Mouse (Mus musculus): ENCODE measurements around the gene Ccnd3. TPM values are rescaled to one million over a fixed set of nuclear protein-coding genes. Genes with fewer than 3 reads are reported as not detected.

Ccnd3 gene
- polyA plus RNA-seq, 1 experiment = 159 TPM

- H3K27ac ChIP-seq (ENCODE audit: insufficient read depth, low read length) = no peak overlapping the region
- TF ChIP-seq POLR2A (IDR thresholded peaks at IDR 0.05; ENCODE audit: low read depth, low read length) (no peak), CTCF (IDR thresholded peaks at IDR 0.05; ENCODE audit: borderline replicate concordance, insufficient read depth, low read length) (no peak)
- H3K4me3 ChIP-seq (ENCODE audit: insufficient read depth, low read length) = no peak overlapping the region
- peaks cover 11% of the 10 kb centered on the region for H3K4me1 ChIP-seq (ENCODE audit: control insufficient read depth, insufficient read depth, low read length)
These were observed 4.3 kb downstream of the Ccnd3 start for GRCm38 (mm10) chr17:47509031-47509705.

DNA sequence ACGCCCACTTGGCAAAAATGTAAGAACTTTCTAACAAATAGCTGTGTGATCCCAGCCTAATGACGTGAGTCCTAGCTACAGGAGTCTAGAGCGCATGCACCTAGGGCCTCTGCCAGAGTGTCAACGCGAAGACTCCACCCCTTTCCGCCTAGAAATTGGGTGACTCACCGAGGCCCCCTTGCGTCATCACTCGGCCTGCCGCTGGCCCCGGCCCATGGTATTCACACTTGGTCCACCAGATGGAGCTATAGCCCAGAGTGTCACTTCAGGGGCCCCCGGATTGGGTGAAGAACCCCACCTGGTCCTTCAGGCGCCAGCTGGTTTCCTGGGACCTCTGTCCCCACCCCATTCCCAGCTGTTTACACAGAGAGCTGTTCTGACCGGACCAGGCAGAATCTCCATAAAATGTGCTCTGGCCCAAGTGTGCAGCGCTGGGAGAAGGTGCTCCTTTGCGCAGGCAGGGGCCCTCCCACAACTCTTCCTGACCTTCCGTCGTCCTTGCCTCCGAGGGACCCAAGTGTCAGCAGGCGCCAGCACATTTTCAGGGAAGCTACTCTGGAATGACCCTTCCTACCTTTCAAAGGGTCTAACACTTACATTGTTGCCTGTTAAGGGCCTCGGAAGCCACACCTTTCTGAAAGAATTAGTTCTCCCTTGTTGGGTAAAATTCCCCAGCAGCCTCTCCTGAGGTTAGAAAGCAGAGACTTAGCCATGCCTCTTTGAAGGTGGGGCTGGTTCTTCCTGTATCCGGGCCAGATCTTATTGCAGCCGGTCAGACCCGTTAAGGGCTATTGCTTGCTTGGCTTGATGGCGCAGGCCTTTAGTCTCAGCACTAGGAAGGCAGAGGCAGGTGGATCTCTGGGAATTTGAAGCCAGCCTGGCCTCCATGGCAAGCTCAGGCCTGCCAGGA is 6.5 kb downstream of the Ccnd3 start:
- Histone ChIP-seq H3K27ac (ENCODE audit: insufficient read depth, low read length) (peak overlapping the region; percentile 4; the same call in 1 of the 2 replicates), H3K4me3 (ENCODE audit: insufficient read depth, low read length) (no peak overlapping the region), H3K4me1 (ENCODE audit: control insufficient read depth, insufficient read depth, low read length) (peaks cover 4% of the 10 kb centered on the region)
- TF ChIP-seq CTCF (IDR thresholded peaks at IDR 0.05; ENCODE audit: borderline replicate concordance, insufficient read depth, low read length) (peak; percentile 59), POLR2A (IDR thresholded peaks at IDR 0.05; ENCODE audit: low read depth, low read length) (no peak; the same call in 1 of the 2 replicates)

- H3K4me3 ChIP-seq (ENCODE audit: insufficient read depth, low read length) = no peak overlapping the region
- H3K4me1 ChIP-seq (ENCODE audit: control insufficient read depth, insufficient read depth, low read length) = peaks cover 12% of the 10 kb centered on the region
- TF ChIP-seq POLR2A (IDR thresholded peaks at IDR 0.05; ENCODE audit: low read depth, low read length) = no peak
- no peak for TF ChIP-seq CTCF (IDR thresholded peaks at IDR 0.05; ENCODE audit: borderline replicate concordance, insufficient read depth, low read length)
- H3K27ac ChIP-seq (ENCODE audit: insufficient read depth, low read length) = no peak overlapping the region
These were observed 8.3 kb downstream of the Ccnd3 start for GRCm38 (mm10) chr17:47512956-47513775.

- Histone ChIP-seq H3K4me1 (ENCODE audit: control insufficient read depth, insufficient read depth, low read length) (peaks cover 8% of the 10 kb centered on the region), H3K27ac (ENCODE audit: insufficient read depth, low read length) (no peak overlapping the region), H3K4me3 (ENCODE audit: insufficient read depth, low read length) (no peak overlapping the region)
- no peak for TF ChIP-seq POLR2A (IDR thresholded peaks at IDR 0.05; ENCODE audit: low read depth, low read length)
- no peak for TF ChIP-seq CTCF (IDR thresholded peaks at IDR 0.05; ENCODE audit: borderline replicate concordance, insufficient read depth, low read length)
These were observed 10.5 kb downstream of the Ccnd3 start for GRCm38 (mm10) chr17:47515180-47515844.

DNA sequence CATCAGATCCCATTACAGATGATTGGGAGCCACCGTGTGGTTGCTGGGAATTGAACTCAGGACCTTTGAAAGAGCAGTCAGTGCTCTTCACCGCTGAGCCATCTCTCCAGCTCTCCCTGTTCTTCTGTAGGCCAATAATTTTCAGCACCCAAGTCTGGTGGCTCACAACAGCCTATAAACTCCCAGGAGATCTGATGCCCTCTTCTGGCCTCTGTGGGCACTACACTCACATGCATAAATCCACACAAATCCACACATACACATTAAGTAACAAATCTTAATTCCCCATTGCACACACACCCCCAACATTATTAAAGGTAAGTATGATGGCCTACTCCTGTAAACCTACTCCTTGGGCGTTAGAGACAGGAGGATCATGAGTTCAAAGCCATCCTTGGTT is 11.4 kb downstream of the Ccnd3 start:
- Histone ChIP-seq H3K27ac (ENCODE audit: insufficient read depth, low read length) (no peak overlapping the region), H3K4me3 (ENCODE audit: insufficient read depth, low read length) (no peak overlapping the region), H3K4me1 (ENCODE audit: control insufficient read depth, insufficient read depth, low read length) (peaks cover 8% of the 10 kb centered on the region)
- TF ChIP-seq POLR2A (IDR thresholded peaks at IDR 0.05; ENCODE audit: low read depth, low read length) = no peak
- TF ChIP-seq CTCF (IDR thresholded peaks at IDR 0.05; ENCODE audit: borderline replicate concordance, insufficient read depth, low read length) = no peak

DNA sequence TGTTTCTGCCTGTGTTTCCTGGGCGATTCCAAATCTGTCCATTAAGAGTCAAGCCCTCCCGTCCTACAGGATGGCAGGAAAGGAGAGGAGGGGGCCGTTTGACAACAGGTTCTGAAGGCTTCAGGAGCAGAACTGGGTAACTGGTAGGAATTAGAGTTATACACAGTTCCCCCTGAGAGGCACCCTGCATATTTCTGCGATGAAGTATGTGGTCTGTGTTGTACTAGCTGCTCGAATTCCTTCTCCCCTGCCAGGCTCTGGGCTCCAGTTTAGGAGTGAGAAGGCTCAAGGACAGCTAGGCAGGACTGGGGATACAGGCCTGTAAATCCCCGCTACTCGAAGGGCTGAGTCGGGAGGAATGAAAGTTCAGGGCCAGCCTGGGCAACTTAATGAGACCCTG is 13.4 kb downstream of the Ccnd3 start:
- H3K27ac ChIP-seq (ENCODE audit: insufficient read depth, low read length) = peak overlapping the region; percentile 70
- no peak overlapping the region for H3K4me3 ChIP-seq (ENCODE audit: insufficient read depth, low read length)
- TF ChIP-seq CTCF (IDR thresholded peaks at IDR 0.05; ENCODE audit: borderline replicate concordance, insufficient read depth, low read length) (no peak), POLR2A (IDR thresholded peaks at IDR 0.05; ENCODE audit: low read depth, low read length) (no peak; the same call in 1 of the 2 replicates)
- H3K4me1 ChIP-seq (ENCODE audit: control insufficient read depth, insufficient read depth, low read length) = peaks cover 8% of the 10 kb centered on the region

- peak; percentile 40; the same call in 1 of the 2 replicates for TF ChIP-seq POLR2A (IDR thresholded peaks at IDR 0.05; ENCODE audit: low read depth, low read length)
- no peak for TF ChIP-seq CTCF (IDR thresholded peaks at IDR 0.05; ENCODE audit: borderline replicate concordance, insufficient read depth, low read length)
- H3K4me3 ChIP-seq (ENCODE audit: insufficient read depth, low read length) = no peak overlapping the region
- H3K4me1 ChIP-seq (ENCODE audit: control insufficient read depth, insufficient read depth, low read length) = peaks cover 8% of the 10 kb centered on the region
- no peak overlapping the region for H3K27ac ChIP-seq (ENCODE audit: insufficient read depth, low read length)
These were observed 16.9 kb downstream of the Ccnd3 start for GRCm38 (mm10) chr17:47521551-47522258.

- Histone ChIP-seq H3K4me1 (ENCODE audit: control insufficient read depth, insufficient read depth, low read length) (peaks cover 7% of the 10 kb centered on the region), H3K4me3 (ENCODE audit: insufficient read depth, low read length) (no peak overlapping the region), H3K27ac (ENCODE audit: insufficient read depth, low read length) (no peak overlapping the region)
- TF ChIP-seq CTCF (IDR thresholded peaks at IDR 0.05; ENCODE audit: borderline replicate concordance, insufficient read depth, low read length) (no peak), POLR2A (IDR thresholded peaks at IDR 0.05; ENCODE audit: low read depth, low read length) (no peak)
These were observed 17.7 kb downstream of the Ccnd3 start for GRCm38 (mm10) chr17:47522536-47522935.
